23 mouse cellular contexts compared by ENCODE assay signal in genomic region chr2:12156401-12156800, GRCm38 (mm10).
DNase-seq lines count a peak whose midpoint lies in the region; ATAC-seq and TF ChIP-seq lines count a peak whose summit lies in the region.
"Had no signal": no experiment of that assay in that cellular context is flagged by ENCODE, and none has a peak within 500 bp of the region (broad histone marks: within the 10 kb centered on the region; RNA-seq: fewer than 3 reads in every experiment).

No protein-coding gene starts in this region.

- H3K4me2 ChIP-seq in embryonic facial prominence, embryonic 14.5 days (ENCODE audit: low read depth, low read length), result no peak overlapping the region
- H3K4me2 ChIP-seq in neural tube, embryonic 11.5 days (ENCODE audit: low read depth), result no peak overlapping the region

- no peak overlapping the region for H3K9ac ChIP-seq in embryonic facial prominence, embryonic 14.5 days (ENCODE audit: low read depth, low read length)
- H3K9ac ChIP-seq in neural tube, embryonic 11.5 days (ENCODE audit: low read length), result no peak overlapping the region
- H3K9ac ChIP-seq: liver, postnatal 0 days had no signal

- intact Hi-C loops in left cerebral cortex, postnatal 36 days (cut with DNase I), result loop anchor here (10.0 kb wide), 1 partner anchor 138 kb away; no protein-coding TSS in a partner anchor

- H3K27me3 ChIP-seq in embryonic facial prominence, embryonic 14.5 days (replicated peaks; ENCODE audit: control insufficient read depth, insufficient read depth, low read length), result no peaks in the 10 kb centered on the region
- no peaks in the 10 kb centered on the region for H3K27me3 ChIP-seq in neural tube, embryonic 11.5 days (ENCODE audit: control insufficient read depth, insufficient read depth, low read length)
- H3K27me3 ChIP-seq: Patski had no signal

- H3K36me3 ChIP-seq in embryonic facial prominence, embryonic 14.5 days (ENCODE audit: control insufficient read depth, insufficient read depth, low read length), result no peaks in the 10 kb centered on the region
- H3K36me3 ChIP-seq in neural tube, embryonic 11.5 days (ENCODE audit: control insufficient read depth, insufficient read depth, low read length), result no peaks in the 10 kb centered on the region
- H3K36me3 ChIP-seq: midbrain, embryonic 10.5 days had no signal

- WGBS in embryonic facial prominence, embryonic 14.5 days, result 25% methylated on average over 3 of the region's 3 CpGs
- 43% methylated on average over 3 of the region's 3 CpGs for WGBS in neural tube, embryonic 11.5 days

- H3K4me1 ChIP-seq in embryonic facial prominence, embryonic 14.5 days (ENCODE audit: control insufficient read depth, insufficient read depth, low read length), result 0 out of 2 replicates have a peak, but pooled peaks cover 9% of the 10 kb centered on the region
- H3K4me1 ChIP-seq in neural tube, embryonic 11.5 days (ENCODE audit: control insufficient read depth, insufficient read depth, low read length), result no peaks in the 10 kb centered on the region
- H3K4me1 ChIP-seq: midbrain, embryonic 10.5 days had no signal

- H3K27ac ChIP-seq in layer of hippocampus, adult 2 months, result peak overlapping the region; percentile 43; the same call in 1 of the 2 replicates
- H3K27ac ChIP-seq in embryonic facial prominence, embryonic 14.5 days (replicated peaks; ENCODE audit: low read depth, low read length), result no peak overlapping the region
- no peak overlapping the region for H3K27ac ChIP-seq in neural tube, embryonic 11.5 days (ENCODE audit: low read depth, low read length)
- H3K27ac ChIP-seq: macrophage; midbrain, embryonic 10.5 days had no signal

- DNase-seq in layer of hippocampus, adult 2 months (ENCODE audit: low spot score in 2 of 2), result no peak
- DNase-seq in layer of hippocampus, postnatal 36 days, result no peak
- peak; percentile 77 for DNase-seq in embryo, embryonic 10 days (ENCODE audit: low spot score)
- DNase-seq in embryonic facial prominence, embryonic 14.5 days (ENCODE audit: low spot score), result peak; percentile 39
- peak; percentile 23 for DNase-seq in neural tube, embryonic 11.5 days (ENCODE audit: low spot score)
- DNase-seq in right cerebral cortex, postnatal 4 days, result no peak
- DNase-seq in left cerebral cortex, postnatal 36 days (ENCODE audit: low spot score in 2 of 2), result no peak
- DNase-seq: adrenal gland, adult 2 months; cerebellum, adult 2 months; cerebellum, postnatal 25 days; gastrocnemius, postnatal 25 days; heart, postnatal 4 days; kidney, postnatal 14 days; liver, postnatal 0 days had no signal

- H3K9me3 ChIP-seq in embryonic facial prominence, embryonic 14.5 days (ENCODE audit: control insufficient read depth, low read length), result no peaks in the 10 kb centered on the region
- no peaks in the 10 kb centered on the region for H3K9me3 ChIP-seq in neural tube, embryonic 11.5 days (ENCODE audit: control insufficient read depth, low read length)

- no peak for ATAC-seq in embryonic facial prominence, embryonic 14.5 days (ENCODE audit: low read depth)
- ATAC-seq in neural tube, embryonic 11.5 days (ENCODE audit: insufficient read depth, low FRiP score, low TSS enrichment), result no peak
- ATAC-seq: forebrain, embryonic 16.5 days; hindbrain, embryonic 16.5 days; intestine, embryonic 16.5 days; liver, postnatal 0 days; lung, postnatal 0 days; midbrain, embryonic 16.5 days; Patski had no signal

- TF ChIP-seq CTCF in layer of hippocampus, adult 2 months (conservative IDR thresholded peaks at IDR 0.05), result no peak

- H3K4me3 ChIP-seq in layer of hippocampus, adult 2 months, result no peak overlapping the region
- H3K4me3 ChIP-seq in embryonic facial prominence, embryonic 14.5 days (ENCODE audit: low read depth, low read length), result no peak overlapping the region
- H3K4me3 ChIP-seq in neural tube, embryonic 11.5 days (ENCODE audit: low read depth, low read length), result no peak overlapping the region
- H3K4me3 ChIP-seq: midbrain, embryonic 10.5 days; myocyte had no signal

Comparison
In these comparisons a context has a peak if more than half of its experiments do, and no peak if none do; other contexts are left out.
1. DNase-seq: peak in embryo, embryonic 10 days (single experiment), embryonic facial prominence, embryonic 14.5 days (single experiment) and neural tube, embryonic 11.5 days (single experiment); none in layer of hippocampus, adult 2 months (0 of 2), layer of hippocampus, postnatal 36 days (0 of 2), right cerebral cortex, postnatal 4 days (single experiment) and left cerebral cortex, postnatal 36 days (0 of 2).